Mouse (Mus musculus) liver, postnatal 0 days (tissue): ENCODE measurements at regions not wholly inside any gene's neighbourhood (a gene's known extent, or its start where the extent isn't known, plus 50 kb on each side); places are given as distances from the start of the nearest gene placed in this dataset.

ENCODE experiments used
- ATAC-seq: fragments of 200-750 bp; cut with Nextera tagmentation; 2 replicates; pipeline ENCODE4 v1.8.0; 2017; ENCODE audit warnings: mild to moderate bottlenecking, moderate library complexity
- DNase-seq: peaks from one replicate; pipeline ENCODE4 v3.0.0-alpha.2; 2016
- H3K27ac ChIP-seq: fragments of 300-500 bp; sonication (generic); 2 replicates; pipeline ENCODE4 v1.5.1; 2014; ENCODE audit warnings: antibody characterized with exemption, moderate library complexity, mild to moderate bottlenecking, low read depth
- H3K27me3 ChIP-seq: fragments of 300-500 bp; sonication (generic); 2 replicates; pipeline ENCODE4 v1.6.1; 2014; ENCODE audit warnings: low read length, control low read depth, mixed read lengths; ENCODE audit not compliant: insufficient read depth
- H3K36me3 ChIP-seq: fragments of 300-500 bp; sonication (generic); replicated peaks from 2 replicates; pipeline ENCODE4 v1.6.1; 2014; ENCODE audit warnings: mild to moderate bottlenecking, control low read depth, low read length, moderate library complexity, mixed read lengths; ENCODE audit not compliant: insufficient read depth
- H3K4me1 ChIP-seq: fragments of 300-500 bp; sonication (generic); 2 replicates; pipeline ENCODE4 v1.6.1; 2014; ENCODE audit warnings: antibody characterized with exemption, mild to moderate bottlenecking, control low read depth; ENCODE audit not compliant: insufficient read depth
- H3K4me2 ChIP-seq: fragments of 300-500 bp; sonication (generic); 2 replicates; pipeline ENCODE4 v1.6.1; 2014; ENCODE audit warnings: low read depth, mild to moderate bottlenecking, low read length, moderate library complexity, mixed read lengths
- H3K4me3 ChIP-seq: fragments of 300-500 bp; sonication (generic); 2 replicates; pipeline ENCODE4 v1.5.1; 2014; ENCODE audit warnings: low read depth, low read length
- H3K9ac ChIP-seq: fragments of 300-500 bp; sonication (generic); replicated peaks from 2 replicates; pipeline ENCODE4 v1.6.1; 2014; ENCODE audit warnings: mild to moderate bottlenecking, moderate library complexity
- H3K9me3 ChIP-seq: fragments of 300-500 bp; sonication (generic); 2 replicates; pipeline ENCODE4 v1.6.1; 2016; ENCODE audit warnings: mild to moderate bottlenecking, control low read depth, low read length, mixed read lengths
- CTCF ChIP-seq: sonication (generic); IDR thresholded peaks from 2 replicates; pipeline ENCODE4 v1.5.1; 2016; ENCODE audit warnings: antibody characterized with exemption, low read depth
- EP300 ChIP-seq: IDR thresholded peaks from 2 replicates; pipeline ENCODE4 v1.6.1; 2016; ENCODE audit warnings: antibody characterized with exemption, low read depth, mild to moderate bottlenecking
- WGBS: fragments of 180-500 bp; shearing (Covaris S2); extraction: QIAGEN DNeasy Blood & Tissue Kit; methylation state at CpG from one replicate; pipeline ENCODE4 v1.1.7; 2014; ENCODE audit not compliant: insufficient replicate concordance; 5-methylcytosine and 5-hydroxymethylcytosine counted together

GRCm38 (mm10) chr12:92318241-92318640 is 469.3 kb upstream of the Sel1l start:
- no peak for DNase-seq
- H3K9me3 ChIP-seq, result no peaks in the 10 kb centered on the region
- ATAC-seq, result no peak
- 54% methylated on average over 1 of the region's 1 CpGs for WGBS
- no peak overlapping the region for H3K9ac ChIP-seq
- no peak overlapping the region for H3K4me2 ChIP-seq
- no peak for TF ChIP-seq EP300
- TF ChIP-seq CTCF, result no peak
- H3K4me1 ChIP-seq, result no peaks in the 10 kb centered on the region
- H3K4me3 ChIP-seq, result no peak overlapping the region
- H3K36me3 ChIP-seq, result no peaks in the 10 kb centered on the region
- no peaks in the 10 kb centered on the region for H3K27me3 ChIP-seq
- no peak overlapping the region for H3K27ac ChIP-seq

- no peak for ATAC-seq
- Histone ChIP-seq H3K9me3 (no peaks in the 10 kb centered on the region), H3K4me1 (no peaks in the 10 kb centered on the region), H3K27ac (no peak overlapping the region), H3K9ac (no peak overlapping the region), H3K27me3 (no peaks in the 10 kb centered on the region), H3K4me2 (no peak overlapping the region), H3K36me3 (no peaks in the 10 kb centered on the region), H3K4me3 (no peak overlapping the region)
- 80% methylated on average over 3 of the region's 3 CpGs for WGBS
- TF ChIP-seq EP300 (no peak), CTCF (no peak)
- no peak for DNase-seq
Measured at GRCm38 (mm10) chr12:92317609-92318008, 468.7 kb upstream of the Sel1l start.

- no peak for ATAC-seq
- DNase-seq, result no peak
- H3K36me3 ChIP-seq, result no peaks in the 10 kb centered on the region
- no peak overlapping the region for H3K27ac ChIP-seq
- H3K4me3 ChIP-seq, result no peak overlapping the region
- no peak overlapping the region for H3K9ac ChIP-seq
- TF ChIP-seq CTCF, result no peak
- TF ChIP-seq EP300, result no peak
- no peaks in the 10 kb centered on the region for H3K9me3 ChIP-seq
- H3K4me2 ChIP-seq, result no peak overlapping the region
- H3K27me3 ChIP-seq, result no peaks in the 10 kb centered on the region
- H3K4me1 ChIP-seq, result no peaks in the 10 kb centered on the region
Measured at GRCm38 (mm10) chr12:92316285-92316684, 467.3 kb upstream of the Sel1l start.

GRCm38 (mm10) chr12:92315820-92316219 is 466.9 kb upstream of the Sel1l start:
- Histone ChIP-seq H3K9ac (no peak overlapping the region), H3K27me3 (no peaks in the 10 kb centered on the region), H3K4me2 (no peak overlapping the region), H3K9me3 (no peaks in the 10 kb centered on the region), H3K4me1 (no peaks in the 10 kb centered on the region), H3K4me3 (no peak overlapping the region), H3K27ac (no peak overlapping the region), H3K36me3 (no peaks in the 10 kb centered on the region)
- TF ChIP-seq EP300 (no peak), CTCF (no peak)
- ATAC-seq, result no peak
- WGBS, result 51% methylated on average over 2 of the region's 2 CpGs
- no peak for DNase-seq

GRCm38 (mm10) chr12:92302951-92303591 is 454.1 kb upstream of the Sel1l start:
- 28% methylated on average over 14 of the region's 14 CpGs for WGBS
- peak; percentile 47 for DNase-seq

GRCm38 (mm10) chr12:92294887-92295286 is 445.9 kb upstream of the Sel1l start:
- no peak overlapping the region for H3K27ac ChIP-seq
- no peaks in the 10 kb centered on the region for H3K36me3 ChIP-seq
- WGBS, result 56% methylated on average over 4 of the region's 4 CpGs
- H3K4me1 ChIP-seq, result no peaks in the 10 kb centered on the region
- H3K27me3 ChIP-seq, result no peaks in the 10 kb centered on the region
- ATAC-seq (no peak), DNase-seq (no peak)
- no peak overlapping the region for H3K4me2 ChIP-seq
- H3K9ac ChIP-seq, result no peak overlapping the region
- no peak overlapping the region for H3K4me3 ChIP-seq
- H3K9me3 ChIP-seq, result no peaks in the 10 kb centered on the region
- TF ChIP-seq EP300 (no peak), CTCF (no peak)

More at GRCm38 (mm10) chr12:92302951-92303591, 454.1 kb upstream of the Sel1l start:
- Histone ChIP-seq H3K36me3 (no peaks in the 10 kb centered on the region), H3K9me3 (no peaks in the 10 kb centered on the region), H3K9ac (no peak overlapping the region), H3K4me3 (no peak overlapping the region), H3K27ac (no peak overlapping the region), H3K27me3 (no peaks in the 10 kb centered on the region), H3K4me2 (no peak overlapping the region), H3K4me1 (no peaks in the 10 kb centered on the region)
- no peak for ATAC-seq
- TF ChIP-seq CTCF (peak; percentile 59), EP300 (no peak)

- H3K36me3 ChIP-seq, result no peaks in the 10 kb centered on the region
- H3K4me2 ChIP-seq, result no peak overlapping the region
- TF ChIP-seq CTCF (no peak), EP300 (no peak)
- H3K9me3 ChIP-seq, result no peaks in the 10 kb centered on the region
- DNase-seq (no peak), ATAC-seq (no peak)
- no peaks in the 10 kb centered on the region for H3K27me3 ChIP-seq
- no peak overlapping the region for H3K27ac ChIP-seq
- no peak overlapping the region for H3K9ac ChIP-seq
- no peaks in the 10 kb centered on the region for H3K4me1 ChIP-seq
- H3K4me3 ChIP-seq, result no peak overlapping the region
Measured at GRCm38 (mm10) chr12:92293341-92293720, 444.4 kb upstream of the Sel1l start.
